Mouse (Mus musculus): ENCODE results near the gene Kcnab3. TPM values are rescaled to one million over a fixed set of nuclear protein-coding genes. Genes with fewer than 3 reads are reported as not detected.

Kcnab3 gene
- polyA plus RNA-seq, 1 experiment, result not detected

- Histone ChIP-seq H3K4me3 (replicated peaks) (no peak overlapping the region), H3K4me1 (ENCODE audit: control insufficient read depth) (peaks cover 49% of the 10 kb centered on the region), H3K36me3 (ENCODE audit: control insufficient read depth) (peaks cover 3% of the 10 kb centered on the region), H3K9me3 (ENCODE audit: control insufficient read depth, low read length) (no peaks in the 10 kb centered on the region), H3K27me3 (ENCODE audit: control insufficient read depth) (peaks cover 61% of the 10 kb centered on the region)
- TF ChIP-seq TAL1 (IDR thresholded peaks at IDR 0.05; ENCODE audit: low read length) (no peak), GATA1 (IDR thresholded peaks at IDR 0.05; ENCODE audit: low read length) (no peak)
Measured at GRCm38 (mm10) chr11:69327157-69327442, 1.0 kb downstream of the Kcnab3 start.

GRCm38 (mm10) chr11:69327648-69328047 is 1.6 kb downstream of the Kcnab3 start:
- H3K4me1 ChIP-seq (ENCODE audit: control insufficient read depth), result peaks cover 47% of the 10 kb centered on the region

GRCm38 (mm10) chr11:69328517-69328916 is 2.5 kb downstream of the Kcnab3 start:
- H3K4me1 ChIP-seq (ENCODE audit: control insufficient read depth), result peaks cover 45% of the 10 kb centered on the region
- H3K27me3 ChIP-seq (ENCODE audit: control insufficient read depth), result peaks cover 68% of the 10 kb centered on the region
- TF ChIP-seq TAL1 (IDR thresholded peaks at IDR 0.05; ENCODE audit: low read length) (no peak), GATA1 (IDR thresholded peaks at IDR 0.05; ENCODE audit: low read length) (no peak)
- no peak overlapping the region for H3K4me3 ChIP-seq (replicated peaks)
- H3K36me3 ChIP-seq (ENCODE audit: control insufficient read depth), result peaks cover 3% of the 10 kb centered on the region
- H3K9me3 ChIP-seq (ENCODE audit: control insufficient read depth, low read length), result no peaks in the 10 kb centered on the region

More at GRCm38 (mm10) chr11:69327648-69328047, 1.6 kb downstream of the Kcnab3 start:
- H3K36me3 ChIP-seq (ENCODE audit: control insufficient read depth), result peaks cover 3% of the 10 kb centered on the region
- H3K27me3 ChIP-seq (ENCODE audit: control insufficient read depth), result peaks cover 64% of the 10 kb centered on the region
- no peaks in the 10 kb centered on the region for H3K9me3 ChIP-seq (ENCODE audit: control insufficient read depth, low read length)
- TF ChIP-seq TAL1 (IDR thresholded peaks at IDR 0.05; ENCODE audit: low read length), result no peak
- no peak for TF ChIP-seq GATA1 (IDR thresholded peaks at IDR 0.05; ENCODE audit: low read length)
- H3K4me3 ChIP-seq (replicated peaks), result no peak overlapping the region

GRCm38 (mm10) chr11:69331152-69331551 is 5.1 kb downstream of the Kcnab3 start:
- no peak for TF ChIP-seq GATA1 (IDR thresholded peaks at IDR 0.05; ENCODE audit: low read length)
- TF ChIP-seq TAL1 (IDR thresholded peaks at IDR 0.05; ENCODE audit: low read length), result no peak
- Histone ChIP-seq H3K9me3 (ENCODE audit: control insufficient read depth, low read length) (no peaks in the 10 kb centered on the region), H3K27me3 (ENCODE audit: control insufficient read depth) (peaks cover 66% of the 10 kb centered on the region), H3K4me1 (ENCODE audit: control insufficient read depth) (peaks cover 36% of the 10 kb centered on the region), H3K4me3 (replicated peaks) (no peak overlapping the region), H3K36me3 (ENCODE audit: control insufficient read depth) (no peaks in the 10 kb centered on the region)

GRCm38 (mm10) chr11:69331929-69332405 is 5.9 kb downstream of the Kcnab3 start:
- H3K4me1 ChIP-seq (ENCODE audit: control insufficient read depth), result peaks cover 30% of the 10 kb centered on the region
- H3K4me3 ChIP-seq (replicated peaks), result peak overlapping the region; percentile 61

GRCm38 (mm10) chr11:69332713-69333253 is 6.7 kb downstream of the Kcnab3 start:
- Histone ChIP-seq H3K36me3 (ENCODE audit: control insufficient read depth) (no peaks in the 10 kb centered on the region), H3K27me3 (ENCODE audit: control insufficient read depth) (peaks cover 53% of the 10 kb centered on the region), H3K4me3 (replicated peaks) (no peak overlapping the region), H3K9me3 (ENCODE audit: control insufficient read depth, low read length) (peaks cover 4% of the 10 kb centered on the region), H3K4me1 (ENCODE audit: control insufficient read depth) (peaks cover 28% of the 10 kb centered on the region)
- TF ChIP-seq TAL1 (IDR thresholded peaks at IDR 0.05; ENCODE audit: low read length), result no peak
- TF ChIP-seq GATA1 (IDR thresholded peaks at IDR 0.05; ENCODE audit: low read length), result no peak

More at GRCm38 (mm10) chr11:69331929-69332405, 5.9 kb downstream of the Kcnab3 start:
- peaks cover 58% of the 10 kb centered on the region for H3K27me3 ChIP-seq (ENCODE audit: control insufficient read depth)
- H3K9me3 ChIP-seq (ENCODE audit: control insufficient read depth, low read length), result no peaks in the 10 kb centered on the region
- no peak for TF ChIP-seq TAL1 (IDR thresholded peaks at IDR 0.05; ENCODE audit: low read length)
- no peak for TF ChIP-seq GATA1 (IDR thresholded peaks at IDR 0.05; ENCODE audit: low read length)
- no peaks in the 10 kb centered on the region for H3K36me3 ChIP-seq (ENCODE audit: control insufficient read depth)

- Histone ChIP-seq H3K4me3 (replicated peaks) (no peak overlapping the region), H3K36me3 (ENCODE audit: control insufficient read depth) (no peaks in the 10 kb centered on the region), H3K9me3 (ENCODE audit: control insufficient read depth, low read length) (peaks cover 8% of the 10 kb centered on the region), H3K27me3 (ENCODE audit: control insufficient read depth) (peaks cover 53% of the 10 kb centered on the region), H3K4me1 (ENCODE audit: control insufficient read depth) (peaks cover 28% of the 10 kb centered on the region)
- TF ChIP-seq GATA1 (IDR thresholded peaks at IDR 0.05; ENCODE audit: low read length) (no peak), TAL1 (IDR thresholded peaks at IDR 0.05; ENCODE audit: low read length) (no peak)
Measured at GRCm38 (mm10) chr11:69333922-69334321, 7.9 kb downstream of the Kcnab3 start.

- no peak for TF ChIP-seq TAL1 (IDR thresholded peaks at IDR 0.05; ENCODE audit: low read length)
- no peak for TF ChIP-seq GATA1 (IDR thresholded peaks at IDR 0.05; ENCODE audit: low read length)
- H3K9me3 ChIP-seq (ENCODE audit: control insufficient read depth, low read length), result peaks cover 8% of the 10 kb centered on the region
- H3K4me3 ChIP-seq (replicated peaks), result no peak overlapping the region
- H3K36me3 ChIP-seq (ENCODE audit: control insufficient read depth), result no peaks in the 10 kb centered on the region
- H3K4me1 ChIP-seq (ENCODE audit: control insufficient read depth), result peaks cover 28% of the 10 kb centered on the region
- H3K27me3 ChIP-seq (ENCODE audit: control insufficient read depth), result peaks cover 53% of the 10 kb centered on the region
Measured at GRCm38 (mm10) chr11:69334796-69335195, 8.7 kb downstream of the Kcnab3 start.

GRCm38 (mm10) chr11:69340161-69341131 is 14.4 kb downstream of the Kcnab3 start, which contains the start of gene Rnf227:
TSS of gene Rnf227 (plus strand) at chr11:69340461.
- H3K4me3 ChIP-seq (replicated peaks), result peak within 1 kb of the TSS; percentile 59

More at GRCm38 (mm10) chr11:69340161-69341131, 14.4 kb downstream of the Kcnab3 start, which contains the start of gene Rnf227:
- peaks cover 13% of the 10 kb centered on the region for H3K4me1 ChIP-seq (ENCODE audit: control insufficient read depth)
- peaks cover 61% of the 10 kb centered on the region for H3K27me3 ChIP-seq (ENCODE audit: control insufficient read depth)
- no peak for TF ChIP-seq GATA1 (IDR thresholded peaks at IDR 0.05; ENCODE audit: low read length)
- no peak for TF ChIP-seq TAL1 (IDR thresholded peaks at IDR 0.05; ENCODE audit: low read length)
- H3K36me3 ChIP-seq (ENCODE audit: control insufficient read depth), result no peaks in the 10 kb centered on the region; the same call in 1 of the 2 replicates
- peaks cover 17% of the 10 kb centered on the region for H3K9me3 ChIP-seq (ENCODE audit: control insufficient read depth, low read length)

All from erythroblast, embryonic 14.5 days (primary cell).